Mouse (Mus musculus): ENCODE measurements at regions not wholly inside any gene's neighbourhood (a gene's known extent, or its start where the extent isn't known, plus 50 kb on each side); places are given as distances from the start of the nearest gene placed in this dataset.

GRCm38 (mm10) chr16:75287150-75287549, 298.7 kb downstream of the Lipi start:
- no peak for DNase-seq (ENCODE audit: low spot score)

GRCm38 (mm10) chr16:75285811-75286210, 300.1 kb downstream of the Lipi start:
- no peaks in the 10 kb centered on the region for H3K9me3 ChIP-seq (ENCODE audit: low read length)
- H3K4me1 ChIP-seq (ENCODE audit: insufficient read depth, low read depth, low read length) = no peaks in the 10 kb centered on the region
- H3K4me3 ChIP-seq (ENCODE audit: low read depth, low read length) = no peak overlapping the region
- H3K27me3 ChIP-seq (replicated peaks; ENCODE audit: insufficient read depth, low read length) = no peaks in the 10 kb centered on the region
- no peak overlapping the region for H3K4me2 ChIP-seq (replicated peaks; ENCODE audit: low read depth, low read length)
- 81% methylated on average over 2 of the region's 2 CpGs for WGBS
- H3K36me3 ChIP-seq (ENCODE audit: insufficient read depth, low read length) = no peaks in the 10 kb centered on the region
- no peak overlapping the region for H3K27ac ChIP-seq (ENCODE audit: low read length)
- DNase-seq (ENCODE audit: low spot score) (no peak), ATAC-seq (no peak)
- no peak overlapping the region for H3K9ac ChIP-seq (replicated peaks; ENCODE audit: low read depth)
- TF ChIP-seq EP300 (IDR thresholded peaks at IDR 0.05) (no peak), CTCF (IDR thresholded peaks at IDR 0.05) (no peak)

More at GRCm38 (mm10) chr16:75287150-75287549, 298.7 kb downstream of the Lipi start:
- 88% methylated on average over 1 of the region's 1 CpGs for WGBS
- no peak overlapping the region for H3K9ac ChIP-seq (replicated peaks; ENCODE audit: low read depth)
- no peaks in the 10 kb centered on the region for H3K36me3 ChIP-seq (ENCODE audit: insufficient read depth, low read length)
- H3K4me3 ChIP-seq (ENCODE audit: low read depth, low read length) = no peak overlapping the region
- ATAC-seq = no peak
- H3K9me3 ChIP-seq (ENCODE audit: low read length) = no peaks in the 10 kb centered on the region
- H3K4me1 ChIP-seq (ENCODE audit: insufficient read depth, low read depth, low read length) = no peaks in the 10 kb centered on the region
- H3K27me3 ChIP-seq (replicated peaks; ENCODE audit: insufficient read depth, low read length) = no peaks in the 10 kb centered on the region
- TF ChIP-seq EP300 (IDR thresholded peaks at IDR 0.05) (no peak), CTCF (IDR thresholded peaks at IDR 0.05) (no peak)
- H3K4me2 ChIP-seq (replicated peaks; ENCODE audit: low read depth, low read length) = no peak overlapping the region
- H3K27ac ChIP-seq (ENCODE audit: low read length) = no peak overlapping the region

GRCm38 (mm10) chr16:75263903-75264302, 322.0 kb downstream of the Lipi start:
- Histone ChIP-seq H3K4me2 (replicated peaks; ENCODE audit: low read depth, low read length) (no peak overlapping the region), H3K9me3 (ENCODE audit: low read length) (no peaks in the 10 kb centered on the region), H3K36me3 (ENCODE audit: insufficient read depth, low read length) (no peaks in the 10 kb centered on the region), H3K4me3 (ENCODE audit: low read depth, low read length) (no peak overlapping the region), H3K27me3 (replicated peaks; ENCODE audit: insufficient read depth, low read length) (no peaks in the 10 kb centered on the region), H3K27ac (ENCODE audit: low read length) (no peak overlapping the region), H3K4me1 (ENCODE audit: insufficient read depth, low read depth, low read length) (no peaks in the 10 kb centered on the region), H3K9ac (replicated peaks; ENCODE audit: low read depth) (no peak overlapping the region)
- 80% methylated on average over 6 of the region's 6 CpGs for WGBS
- DNase-seq (ENCODE audit: low spot score) (no peak), ATAC-seq (no peak)
- TF ChIP-seq CTCF (IDR thresholded peaks at IDR 0.05) = no peak
- TF ChIP-seq EP300 (IDR thresholded peaks at IDR 0.05) = no peak

- Histone ChIP-seq H3K4me2 (replicated peaks; ENCODE audit: low read depth, low read length) (no peak overlapping the region), H3K9me3 (ENCODE audit: low read length) (no peaks in the 10 kb centered on the region), H3K9ac (replicated peaks; ENCODE audit: low read depth) (no peak overlapping the region), H3K27ac (ENCODE audit: low read length) (no peak overlapping the region), H3K27me3 (replicated peaks; ENCODE audit: insufficient read depth, low read length) (no peaks in the 10 kb centered on the region), H3K4me3 (ENCODE audit: low read depth, low read length) (no peak overlapping the region), H3K4me1 (ENCODE audit: insufficient read depth, low read depth, low read length) (no peaks in the 10 kb centered on the region), H3K36me3 (ENCODE audit: insufficient read depth, low read length) (no peaks in the 10 kb centered on the region)
- DNase-seq (ENCODE audit: low spot score) (no peak), ATAC-seq (no peak)
- TF ChIP-seq EP300 (IDR thresholded peaks at IDR 0.05) (no peak), CTCF (IDR thresholded peaks at IDR 0.05) (no peak)
- WGBS = 88% methylated on average over 1 of the region's 1 CpGs
These were observed 330.9 kb downstream of the Lipi start for GRCm38 (mm10) chr16:75254981-75255380.

GRCm38 (mm10) chr16:75249170-75249569, 336.7 kb downstream of the Lipi start:
- Histone ChIP-seq H3K9ac (replicated peaks; ENCODE audit: low read depth) (no peak overlapping the region), H3K4me3 (ENCODE audit: low read depth, low read length) (no peak overlapping the region), H3K27ac (ENCODE audit: low read length) (no peak overlapping the region), H3K4me2 (replicated peaks; ENCODE audit: low read depth, low read length) (no peak overlapping the region), H3K9me3 (ENCODE audit: low read length) (no peaks in the 10 kb centered on the region), H3K27me3 (replicated peaks; ENCODE audit: insufficient read depth, low read length) (no peaks in the 10 kb centered on the region), H3K4me1 (ENCODE audit: insufficient read depth, low read depth, low read length) (no peaks in the 10 kb centered on the region), H3K36me3 (ENCODE audit: insufficient read depth, low read length) (no peaks in the 10 kb centered on the region)
- TF ChIP-seq CTCF (IDR thresholded peaks at IDR 0.05) = no peak
- TF ChIP-seq EP300 (IDR thresholded peaks at IDR 0.05) = no peak
- WGBS = 42% methylated on average over 5 of the region's 5 CpGs
- no peak for ATAC-seq
- no peak for DNase-seq (ENCODE audit: low spot score)

GRCm38 (mm10) chr16:75240383-75240782, 345.5 kb downstream of the Lipi start:
- Histone ChIP-seq H3K9me3 (ENCODE audit: low read length) (no peaks in the 10 kb centered on the region), H3K9ac (replicated peaks; ENCODE audit: low read depth) (no peak overlapping the region), H3K4me2 (replicated peaks; ENCODE audit: low read depth, low read length) (no peak overlapping the region), H3K27ac (ENCODE audit: low read length) (no peak overlapping the region), H3K4me3 (ENCODE audit: low read depth, low read length) (no peak overlapping the region), H3K4me1 (ENCODE audit: insufficient read depth, low read depth, low read length) (no peaks in the 10 kb centered on the region), H3K36me3 (ENCODE audit: insufficient read depth, low read length) (no peaks in the 10 kb centered on the region), H3K27me3 (replicated peaks; ENCODE audit: insufficient read depth, low read length) (no peaks in the 10 kb centered on the region)
- no peak for TF ChIP-seq EP300 (IDR thresholded peaks at IDR 0.05)
- no peak for TF ChIP-seq CTCF (IDR thresholded peaks at IDR 0.05)
- 72% methylated on average over 2 of the region's 2 CpGs for WGBS
- ATAC-seq (no peak), DNase-seq (ENCODE audit: low spot score) (no peak)

GRCm38 (mm10) chr16:75232133-75232532, 353.7 kb downstream of the Lipi start:
- no peak overlapping the region for H3K9ac ChIP-seq (replicated peaks; ENCODE audit: low read depth)
- H3K9me3 ChIP-seq (ENCODE audit: low read length) = no peaks in the 10 kb centered on the region
- H3K27me3 ChIP-seq (replicated peaks; ENCODE audit: insufficient read depth, low read length) = no peaks in the 10 kb centered on the region
- no peak overlapping the region for H3K27ac ChIP-seq (ENCODE audit: low read length)
- H3K4me2 ChIP-seq (replicated peaks; ENCODE audit: low read depth, low read length) = no peak overlapping the region
- no peak for TF ChIP-seq CTCF (IDR thresholded peaks at IDR 0.05)
- TF ChIP-seq EP300 (IDR thresholded peaks at IDR 0.05) = no peak
- H3K4me1 ChIP-seq (ENCODE audit: insufficient read depth, low read depth, low read length) = no peaks in the 10 kb centered on the region
- H3K4me3 ChIP-seq (ENCODE audit: low read depth, low read length) = no peak overlapping the region
- no peak for DNase-seq (ENCODE audit: low spot score)
- WGBS = 76% methylated on average over 1 of the region's 1 CpGs
- ATAC-seq = no peak
- no peaks in the 10 kb centered on the region for H3K36me3 ChIP-seq (ENCODE audit: insufficient read depth, low read length)
